Mouse (Mus musculus) brain, embryonic 18.5 days (tissue): ENCODE results near the gene Nfib.

Source experiments
- DNase-seq: peaks from one replicate; pipeline ENCODE4 v3.0.0-alpha.2; 2012; ENCODE audit warnings: low read depth, low spot score

Nfib gene

GRCm38 (mm10) chr4:82466144-82466543 is 239.4 kb downstream of the Nfib start:
- no peak for DNase-seq

GRCm38 (mm10) chr4:82464051-82464632 is 241.4 kb downstream of the Nfib start:
- no peak for DNase-seq

- no peak for DNase-seq
Observed at GRCm38 (mm10) chr4:82463189-82463715, 242.3 kb downstream of the Nfib start.

- no peak for DNase-seq
Observed at GRCm38 (mm10) chr4:82461676-82462075, 243.9 kb downstream of the Nfib start.

- DNase-seq: no peak
Observed at GRCm38 (mm10) chr4:82458895-82459294, 246.7 kb downstream of the Nfib start.

- DNase-seq: no peak
Observed at GRCm38 (mm10) chr4:82456908-82457307, 248.6 kb downstream of the Nfib start.

- no peak for DNase-seq
Observed at GRCm38 (mm10) chr4:82456323-82456713, 249.2 kb downstream of the Nfib start.

- DNase-seq: no peak
Observed at GRCm38 (mm10) chr4:82455617-82456322, 249.8 kb downstream of the Nfib start.

GRCm38 (mm10) chr4:82454989-82455388 is 250.6 kb downstream of the Nfib start:
- no peak for DNase-seq

- no peak for DNase-seq
Observed at GRCm38 (mm10) chr4:82453341-82453740, 252.2 kb downstream of the Nfib start.

- no peak for DNase-seq
Observed at GRCm38 (mm10) chr4:82452905-82453304, 252.6 kb downstream of the Nfib start.

- peak; percentile 50 for DNase-seq
Observed at GRCm38 (mm10) chr4:82447061-82447671, 258.4 kb downstream of the Nfib start.

- no peak for DNase-seq
Observed at GRCm38 (mm10) chr4:82444078-82444477, 261.5 kb downstream of the Nfib start.

GRCm38 (mm10) chr4:82443441-82443840 is 262.1 kb downstream of the Nfib start:
- no peak for DNase-seq

GRCm38 (mm10) chr4:82443003-82443402 is 262.5 kb downstream of the Nfib start:
- no peak for DNase-seq

GRCm38 (mm10) chr4:82440606-82441005 is 264.9 kb downstream of the Nfib start:
- no peak for DNase-seq

- no peak for DNase-seq
Observed at GRCm38 (mm10) chr4:82439813-82440212, 265.7 kb downstream of the Nfib start.

GRCm38 (mm10) chr4:82438631-82439030 is 266.9 kb downstream of the Nfib start:
- DNase-seq: no peak

GRCm38 (mm10) chr4:82437533-82438318 is 267.8 kb downstream of the Nfib start:
- no peak for DNase-seq

GRCm38 (mm10) chr4:82436656-82437055 is 268.9 kb downstream of the Nfib start:
- no peak for DNase-seq

GRCm38 (mm10) chr4:82435716-82436115 is 269.8 kb downstream of the Nfib start:
- DNase-seq: no peak
